In the genomic region with DNA sequence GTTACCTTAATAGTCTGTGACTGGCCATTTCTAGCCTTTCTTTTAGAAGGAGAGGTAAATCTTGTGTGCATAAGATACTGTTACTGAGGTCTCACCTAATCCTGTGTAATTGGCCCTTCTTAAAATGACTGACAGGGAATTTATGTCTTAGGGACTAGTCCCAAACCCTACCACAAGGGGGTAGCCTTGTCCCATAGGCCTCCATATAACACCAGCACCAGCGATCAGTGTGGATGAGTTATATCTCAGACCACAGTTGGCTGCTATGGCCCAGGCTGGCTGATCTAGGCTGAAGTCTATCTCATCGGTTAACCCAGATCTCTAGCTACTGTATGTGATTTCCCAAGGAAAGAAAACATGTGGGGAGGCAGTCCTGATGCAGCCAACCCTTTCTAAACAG, we compare ENCODE assay signal across 9 mouse cellular contexts.
DNase-seq lines count a peak whose midpoint lies in the region; ATAC-seq and TF ChIP-seq lines count a peak whose summit lies in the region.
"Had no signal": no experiment of that assay in that cellular context is flagged by ENCODE, and none has a peak within 500 bp of the region (broad histone marks: within the 10 kb centered on the region; RNA-seq: fewer than 3 reads in every experiment).

No protein-coding gene starts in this region.

- DNase-seq in MEL (ENCODE audit: low read depth, low spot score): peak; percentile 62
- DNase-seq in brain, adult 2 months (ENCODE audit: low read depth, low spot score): peak; percentile 81
- DNase-seq in forebrain, postnatal 0 days: peak; percentile 68
- peak; percentile 51 to 86 for DNase-seq in layer of hippocampus, adult 18-20 months (ENCODE audit: low spot score in 2 of 2)
- peak; percentile 86 for DNase-seq in lung, embryonic 14.5 days
- DNase-seq in retina, postnatal 7 days (ENCODE audit: low read depth, low spot score): peak; percentile 50
- peak; percentile 38 to 50 for DNase-seq in urinary bladder, postnatal 36 days (ENCODE audit: low spot score in 2 of 2)

- H3K4me3 ChIP-seq in MEL (ENCODE audit: control insufficient read depth in 1 of 2, insufficient read depth in 1 of 2, low read depth in 2 of 2, low read length in 2 of 2): no peak overlapping the region
- H3K4me3 ChIP-seq in forebrain, postnatal 0 days (ENCODE audit: low read depth, low read length): no peak overlapping the region
- H3K4me3 ChIP-seq in lung, embryonic 14.5 days (ENCODE audit: low read depth, low read length): no peak overlapping the region
- H3K4me3 ChIP-seq: liver, embryonic 15.5 days had no signal

- peak; percentile 75 for TF ChIP-seq RAD21 in MEL (IDR thresholded peaks at IDR 0.05; ENCODE audit: low read depth, low read length)

- H3K27me3 ChIP-seq in MEL (ENCODE audit: control insufficient read depth in 1 of 2, insufficient read depth in 2 of 2, low read length in 2 of 2): peaks cover 0 to 2% of the 10 kb centered on the region in 2 experiments; a peak in 1 of 4 replicates
- H3K27me3 ChIP-seq in forebrain, postnatal 0 days (ENCODE audit: insufficient read depth, low read length): no peaks in the 10 kb centered on the region
- 0 out of 2 replicates have a peak, but pooled peaks cover 2% of the 10 kb centered on the region for H3K27me3 ChIP-seq in lung, embryonic 14.5 days (ENCODE audit: insufficient read depth, low read length)
- H3K27me3 ChIP-seq: liver, embryonic 15.5 days had no signal

- ATAC-seq in forebrain, postnatal 0 days: peak; percentile 76
- peak; percentile 94 to 97 for ATAC-seq in hematopoietic stem cell, adult 5-6 weeks (replicated peaks in 1 of 2; ENCODE audit: insufficient read depth in 1 of 2, low FRiP score in 2 of 2, low TSS enrichment in 1 of 2, low read depth in 1 of 2, poor library complexity in 2 of 2, severe bottlenecking in 2 of 2)
- peak; percentile 26; the same call in 1 of the 2 replicates for ATAC-seq in lung, embryonic 14.5 days (ENCODE audit: insufficient read depth)

- WGBS in forebrain, postnatal 0 days: 24% methylated on average over 2 of the region's 2 CpGs
- WGBS in lung, embryonic 14.5 days: 20% methylated on average over 2 of the region's 2 CpGs

- no peak for TF ChIP-seq EP300 in MEL (IDR thresholded peaks at IDR 0.05; ENCODE audit: low read depth in 1 of 2, low read length in 2 of 2)

- peak; percentile 55 to 79 (median 58) for TF ChIP-seq CTCF in MEL (IDR thresholded peaks at IDR 0.05 in 2 of 3, conservative IDR thresholded peaks at IDR 0.05 in 1 of 3; ENCODE audit: control insufficient read depth in 1 of 3, insufficient read depth in 1 of 3, low read depth in 2 of 3, low read length in 3 of 3, poor library complexity in 1 of 3, severe bottlenecking in 1 of 3)
- peak; percentile 81 for TF ChIP-seq CTCF in forebrain, postnatal 0 days (IDR thresholded peaks at IDR 0.05; ENCODE audit: low read depth)
- peak; percentile 92 for TF ChIP-seq CTCF in lung, embryonic 14.5 days (IDR thresholded peaks at IDR 0.05; ENCODE audit: low read depth)

- no peaks in the 10 kb centered on the region for H3K36me3 ChIP-seq in MEL (ENCODE audit: control insufficient read depth in 1 of 2, insufficient read depth in 2 of 2, low read length in 2 of 2)
- H3K36me3 ChIP-seq in forebrain, postnatal 0 days (ENCODE audit: insufficient read depth): no peaks in the 10 kb centered on the region
- no peaks in the 10 kb centered on the region for H3K36me3 ChIP-seq in lung, embryonic 14.5 days (ENCODE audit: insufficient read depth)
- H3K36me3 ChIP-seq: liver, embryonic 15.5 days had no signal

- no peak overlapping the region for H3K9ac ChIP-seq in MEL (ENCODE audit: control insufficient read depth, low read depth, low read length, poor library complexity, severe bottlenecking)
- no peak overlapping the region for H3K9ac ChIP-seq in forebrain, postnatal 0 days
- H3K9ac ChIP-seq in lung, embryonic 14.5 days: no peak overlapping the region
- H3K9ac ChIP-seq: liver, embryonic 15.5 days had no signal

- H3K4me1 ChIP-seq in MEL (ENCODE audit: control insufficient read depth in 1 of 2, insufficient read depth in 2 of 2, low read length in 2 of 2): no peaks in the 10 kb centered on the region
- H3K4me1 ChIP-seq in forebrain, postnatal 0 days (ENCODE audit: insufficient read depth): no peaks in the 10 kb centered on the region
- H3K4me1 ChIP-seq in lung, embryonic 14.5 days (ENCODE audit: insufficient read depth): no peaks in the 10 kb centered on the region; the same call in 1 of the 2 replicates
- H3K4me1 ChIP-seq: liver, embryonic 15.5 days had no signal

- H3K4me2 ChIP-seq in forebrain, postnatal 0 days (ENCODE audit: low read depth): no peak overlapping the region
- H3K4me2 ChIP-seq in lung, embryonic 14.5 days: no peak overlapping the region
- H3K4me2 ChIP-seq: liver, embryonic 15.5 days had no signal

- H3K27ac ChIP-seq in MEL (ENCODE audit: control insufficient read depth, low read depth, low read length): no peak overlapping the region
- no peak overlapping the region for H3K27ac ChIP-seq in forebrain, postnatal 0 days (ENCODE audit: low read depth, low read length)
- H3K27ac ChIP-seq in lung, embryonic 14.5 days (ENCODE audit: low read depth): no peak overlapping the region
- H3K27ac ChIP-seq: liver, embryonic 15.5 days had no signal

- no peaks in the 10 kb centered on the region for H3K9me3 ChIP-seq in MEL (replicated peaks; ENCODE audit: insufficient read depth, low read length)
- H3K9me3 ChIP-seq in forebrain, postnatal 0 days (ENCODE audit: low read length): no peaks in the 10 kb centered on the region
- no peaks in the 10 kb centered on the region for H3K9me3 ChIP-seq in lung, embryonic 14.5 days (ENCODE audit: low read depth, low read length)
- H3K9me3 ChIP-seq: liver, embryonic 15.5 days had no signal

- no peaks in the 10 kb centered on the region for H3K79me2 ChIP-seq in MEL (ENCODE audit: control insufficient read depth, insufficient read depth, low read length, poor library complexity)

- TF ChIP-seq POLR2A in MEL (IDR thresholded peaks at IDR 0.05; ENCODE audit: control insufficient read depth in 1 of 2, insufficient read depth in 1 of 2, low read depth in 1 of 2, low read length in 2 of 2, poor library complexity in 1 of 2): no peak

TF ChIP-seq in MEL, 35 proteins besides CTCF, POLR2A, EP300 and RAD21:
- no peak for TF ChIP-seq MAZ (IDR thresholded peaks at IDR 0.05; ENCODE audit: low read depth, low read length)
- no peak for TF ChIP-seq USF1 (IDR thresholded peaks at IDR 0.05; ENCODE audit: low read depth, low read length)
- peak; percentile 81 for TF ChIP-seq SMC3 (IDR thresholded peaks at IDR 0.05; ENCODE audit: low read depth, low read length)
- TF ChIP-seq MYB (IDR thresholded peaks at IDR 0.05; ENCODE audit: low read depth, low read length): no peak
- TF ChIP-seq ETS1 (IDR thresholded peaks at IDR 0.05; ENCODE audit: low read depth, low read length): no peak
- no peak for TF ChIP-seq UBTF (IDR thresholded peaks at IDR 0.05; ENCODE audit: borderline replicate concordance, insufficient read depth, low read depth, low read length)
- TF ChIP-seq ZC3H11A (IDR thresholded peaks at IDR 0.05; ENCODE audit: low read depth, low read length): peak; percentile 49

Comparison
In these comparisons a context has a peak if more than half of its experiments do, and no peak if none do; other contexts are left out.
1. ATAC-seq: peak in every context shown above with its lines; median percentile 96 in hematopoietic stem cell, adult 5-6 weeks; 76 in forebrain, postnatal 0 days; 26 in lung, embryonic 14.5 days.